Mouse (Mus musculus) heart, adult 11 months (tissue): ENCODE results near the gene 6030408B16Rik.
A peak's percentile ranks its signal among the peaks of the same experiment; 100 is the strongest.

ENCODE experiments used
- DNase-seq: peaks from one replicate; pipeline ENCODE4 v3.0.0; 2022

Gene 6030408B16Rik

GRCm38 (mm10) chr15:101298550-101298949 is 5.5 kb downstream of the 6030408B16Rik start:
- peak; percentile 92 for DNase-seq

GRCm38 (mm10) chr15:101299480-101299960 is 6.5 kb downstream of the 6030408B16Rik start:
- DNase-seq, result peak; percentile 98

DNA sequence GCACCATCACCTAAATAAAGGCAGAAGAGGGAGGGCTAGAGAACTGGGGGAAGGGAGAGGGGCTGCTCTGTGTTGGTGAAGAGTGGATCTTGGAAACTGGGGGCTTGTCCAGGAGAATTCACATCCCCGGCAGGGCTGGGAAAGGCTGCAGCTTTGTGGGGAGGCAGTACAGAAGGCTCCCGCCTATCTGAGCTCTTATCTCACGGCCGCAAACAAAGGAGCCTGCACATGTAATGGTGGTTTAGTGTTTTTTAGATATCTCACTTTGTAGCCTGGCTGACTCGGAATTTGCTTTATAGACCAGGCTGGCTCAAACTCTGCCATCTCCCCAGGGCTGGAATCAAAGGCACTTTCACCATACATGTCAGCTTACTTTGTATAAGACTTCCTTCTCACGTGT is 7.1 kb downstream of the 6030408B16Rik start:
- DNase-seq, result no peak

- DNase-seq, result no peak
Observed at GRCm38 (mm10) chr15:101302201-101302600, 9.2 kb downstream of the 6030408B16Rik start.

DNA sequence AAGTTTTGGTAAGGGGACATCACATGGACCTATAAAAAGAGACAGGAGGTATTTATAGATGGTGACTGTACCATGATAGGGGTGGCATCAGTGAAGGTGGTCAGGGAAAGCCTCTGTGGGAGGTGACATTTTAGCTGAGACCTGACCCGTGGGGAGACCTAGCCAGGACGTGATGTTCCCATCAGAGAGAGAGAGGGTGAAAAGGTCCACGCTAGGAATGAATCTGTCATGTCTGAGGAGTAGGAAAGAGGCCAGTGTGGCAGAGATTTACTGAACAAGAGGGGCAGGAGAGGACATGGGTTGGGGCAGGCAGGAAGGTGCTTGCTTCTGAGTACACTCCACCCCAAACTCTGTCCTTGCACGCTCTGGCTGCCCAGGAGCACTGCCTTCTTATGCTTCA is 10.8 kb downstream of the 6030408B16Rik start:
- DNase-seq, result no peak

GRCm38 (mm10) chr15:101306459-101306858 is 13.4 kb downstream of the 6030408B16Rik start:
- no peak for DNase-seq

DNA sequence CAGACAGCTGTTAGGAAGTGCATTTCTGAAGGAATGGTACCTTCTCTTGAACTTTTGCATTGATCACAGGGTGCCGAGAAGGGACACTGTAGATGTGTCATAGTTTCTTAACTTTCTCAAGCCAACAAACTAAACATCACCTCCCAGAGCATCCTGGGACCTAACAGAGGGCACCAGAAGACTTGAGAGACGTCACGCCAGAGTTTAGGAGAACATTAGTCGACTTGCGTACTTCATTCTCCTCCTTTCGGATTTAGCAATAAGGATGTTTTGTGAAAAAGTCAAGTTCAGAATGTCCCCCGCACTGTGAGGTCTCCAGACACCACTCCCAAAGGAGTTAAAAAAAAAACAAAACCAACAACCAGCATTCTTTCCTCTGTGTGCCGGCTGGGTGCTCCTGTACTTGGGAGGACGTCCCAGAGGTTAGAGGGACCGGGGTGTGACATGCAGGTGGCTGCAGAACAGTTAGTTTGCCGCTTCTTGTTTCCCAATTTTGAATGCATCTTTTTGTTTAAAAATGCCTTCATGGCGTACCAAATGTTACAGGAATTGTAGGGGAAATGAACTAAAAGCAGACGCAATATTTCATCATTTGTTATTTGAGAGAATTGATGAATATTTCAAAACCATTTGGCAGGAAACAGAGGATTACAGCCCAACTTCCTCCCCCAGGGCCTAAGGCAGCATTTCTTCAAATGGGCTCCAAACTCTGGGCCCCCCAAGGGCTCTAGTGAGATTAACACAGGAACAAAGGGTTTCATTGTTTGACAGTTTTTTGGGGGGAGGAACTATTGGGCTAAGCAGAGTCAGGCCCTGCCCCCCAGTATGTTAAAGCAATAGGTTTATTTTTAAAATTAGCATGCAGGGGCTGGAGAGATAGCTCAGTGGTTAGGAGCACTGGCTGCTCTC is 15.7 kb downstream of the 6030408B16Rik start:
- peak; percentile 97 for DNase-seq

GRCm38 (mm10) chr15:101309493-101309892 is 16.5 kb downstream of the 6030408B16Rik start:
- DNase-seq, result no peak

- peak; percentile 95 for DNase-seq
Observed at GRCm38 (mm10) chr15:101311087-101311770, 18.2 kb downstream of the 6030408B16Rik start.

DNA sequence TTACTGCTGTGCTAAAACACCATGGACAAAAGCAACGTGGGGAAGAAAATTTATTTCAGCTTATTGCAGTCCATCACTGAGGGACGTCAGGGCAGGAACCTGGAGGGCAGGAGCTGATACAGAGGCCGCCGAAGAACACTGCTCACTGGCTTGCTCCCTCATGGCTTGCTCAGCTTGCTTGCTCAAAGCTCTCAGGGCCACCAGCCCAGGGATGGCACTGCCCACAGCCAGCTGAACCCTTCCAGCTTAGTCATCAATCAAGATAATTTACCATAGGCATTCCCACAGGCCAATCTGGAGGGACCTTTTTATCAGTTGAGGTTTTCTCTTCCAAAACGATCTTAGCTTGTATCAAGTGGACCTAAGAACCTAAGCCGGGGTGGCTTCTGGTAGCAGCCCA is 19.0 kb downstream of the 6030408B16Rik start:
- DNase-seq, result no peak

DNA sequence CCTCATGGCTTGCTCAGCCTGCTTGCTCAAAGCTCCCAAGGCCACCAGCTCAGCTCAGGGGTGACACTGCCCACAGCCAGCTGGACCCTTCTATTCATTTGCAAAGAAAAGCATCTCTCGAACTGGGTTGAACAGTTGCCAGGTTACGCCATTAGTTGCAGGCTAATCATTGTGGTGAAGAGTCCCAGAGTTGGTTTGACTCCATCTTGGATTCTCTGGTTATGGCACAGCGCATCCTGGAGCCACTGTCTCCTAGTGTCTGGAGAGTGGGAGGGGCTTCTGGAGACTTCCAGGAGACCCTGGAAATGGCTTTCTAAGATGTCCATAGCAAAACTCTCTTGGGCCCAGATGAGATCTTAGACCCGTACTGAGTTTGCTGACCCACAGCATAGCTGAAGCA is 22.4 kb downstream of the 6030408B16Rik start:
- DNase-seq, result no peak

DNA sequence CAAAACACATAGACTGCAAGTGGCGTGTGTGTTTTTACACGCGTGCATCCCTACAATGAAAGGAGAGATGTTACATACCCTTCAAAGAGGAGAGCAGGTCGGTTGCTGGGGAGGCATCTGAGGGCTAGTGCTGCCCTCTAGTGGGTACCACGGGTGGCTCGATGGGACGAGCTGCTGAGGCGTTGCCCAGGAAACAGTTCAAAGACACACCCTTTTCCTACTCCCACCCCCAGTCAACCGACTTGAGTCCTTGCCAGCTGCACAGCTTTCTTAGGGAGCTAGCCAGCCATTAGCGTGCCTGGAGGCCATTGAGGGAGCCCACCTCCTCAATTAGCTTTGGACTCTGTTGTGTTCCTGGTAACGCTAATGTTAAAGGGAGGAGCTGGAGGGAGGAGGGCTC is 22.8 kb downstream of the 6030408B16Rik start:
- peak; percentile 99 for DNase-seq

DNA sequence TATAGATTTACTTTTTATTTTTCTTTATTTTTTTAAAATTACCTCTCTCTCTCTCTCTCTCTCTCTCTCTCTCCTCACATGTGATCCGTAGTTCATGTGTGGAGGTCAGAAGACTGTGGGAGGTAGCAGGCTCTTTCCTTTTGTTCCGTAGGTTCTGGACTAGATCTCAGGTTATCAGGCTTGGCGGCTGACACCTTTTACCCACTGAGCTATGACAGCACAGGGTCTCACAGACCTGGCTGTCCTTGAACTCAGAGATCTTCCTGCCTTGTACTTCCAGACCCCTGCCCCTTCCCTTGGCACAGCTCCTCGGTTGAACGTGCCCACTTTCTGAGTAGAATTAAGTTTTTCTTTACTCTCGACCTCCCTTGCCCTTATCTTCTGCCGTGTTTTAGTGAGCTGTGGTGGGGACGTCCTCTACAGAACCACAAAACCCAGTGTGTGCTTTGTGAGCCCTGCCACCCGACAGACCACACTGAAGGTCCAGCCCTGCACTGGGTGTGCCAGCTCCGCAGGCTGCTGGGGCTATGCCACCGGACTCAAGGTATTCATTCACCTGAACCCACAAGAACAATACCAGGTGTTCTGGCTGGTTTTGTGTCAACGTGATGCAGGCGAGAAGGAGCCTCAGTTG is 23.4 kb downstream of the 6030408B16Rik start:
- DNase-seq, result peak; percentile 94

DNA sequence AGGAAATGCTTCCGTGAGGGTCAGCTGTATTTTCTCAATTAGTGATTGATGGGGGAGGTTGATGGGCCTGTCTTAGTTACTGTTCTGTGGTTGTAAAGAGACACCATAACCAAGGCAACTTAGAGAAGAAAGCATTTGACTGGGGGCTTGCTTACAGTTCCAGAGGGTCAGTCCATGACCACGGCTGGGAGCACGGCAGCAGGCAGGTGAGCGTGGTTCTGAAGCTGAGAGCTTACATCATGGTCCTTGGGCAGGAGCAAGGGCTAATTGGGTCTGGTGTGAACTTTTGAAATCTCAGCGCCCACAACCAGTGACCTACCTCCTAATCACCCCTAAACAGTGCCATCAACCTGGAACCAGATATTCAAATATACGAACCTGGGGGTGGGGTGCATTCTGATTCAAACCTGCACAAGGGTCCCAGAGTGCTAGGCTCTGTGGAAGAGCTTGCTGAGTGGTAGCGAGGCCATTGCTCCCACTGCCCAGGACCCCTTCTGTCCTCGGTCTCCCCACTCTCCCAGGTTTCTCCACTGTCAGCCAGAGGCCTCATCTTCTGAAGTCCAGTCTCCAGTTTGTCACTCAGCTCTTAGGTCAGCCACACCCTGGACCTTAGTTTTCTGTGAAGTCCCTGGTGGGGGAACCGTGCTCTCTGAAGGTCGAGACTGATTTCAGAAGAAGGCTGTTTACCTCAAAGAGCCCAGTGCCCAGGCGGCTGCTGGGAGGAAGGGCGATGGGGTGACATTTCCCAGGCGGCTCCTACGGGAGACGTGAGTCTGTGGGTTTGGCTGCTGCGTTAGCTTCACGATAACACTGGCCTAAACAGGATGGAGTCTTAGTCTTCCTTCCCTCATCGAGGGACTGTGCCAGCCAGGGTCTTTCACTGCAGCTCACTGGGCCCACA is 24.2 kb downstream of the 6030408B16Rik start:
- peak; percentile 94 for DNase-seq

DNA sequence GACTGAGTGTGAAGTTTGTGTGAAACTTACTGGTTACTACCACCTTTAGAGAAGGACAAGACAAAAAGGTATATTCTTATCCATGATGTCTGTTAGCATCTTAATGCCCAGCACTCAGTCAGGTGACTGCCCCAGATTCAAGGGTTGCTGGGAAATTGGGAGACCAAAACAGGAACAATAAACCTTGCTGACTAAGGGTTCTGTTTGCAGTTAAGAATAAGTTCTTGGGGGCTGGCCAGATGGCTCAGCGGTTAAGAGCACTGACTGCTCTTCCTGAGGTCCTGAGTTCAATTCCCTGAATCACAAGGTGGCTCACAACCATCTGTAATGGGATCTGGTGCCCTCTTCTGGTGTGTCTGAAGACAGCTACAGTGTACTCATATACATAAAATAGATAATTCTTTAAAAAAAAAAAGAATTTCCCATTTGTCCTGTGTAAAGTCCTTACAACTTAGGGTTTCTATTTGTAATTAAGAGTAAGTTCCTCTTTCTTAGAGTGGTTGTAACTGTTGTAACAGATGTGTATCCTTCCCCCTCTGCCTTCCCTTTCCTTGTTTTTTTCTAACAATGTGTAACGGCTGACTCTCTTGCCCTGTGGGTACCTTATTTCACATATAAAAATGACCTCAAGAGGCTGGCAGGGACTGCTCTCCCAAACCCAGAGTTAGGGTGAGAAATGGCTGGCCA is 24.9 kb downstream of the 6030408B16Rik start:
- no peak for DNase-seq

- peak; percentile 96 for DNase-seq
Observed at GRCm38 (mm10) chr15:101318889-101319765, 26.1 kb downstream of the 6030408B16Rik start.

GRCm38 (mm10) chr15:101320010-101320617 is 27.1 kb downstream of the 6030408B16Rik start:
- peak; percentile 94 for DNase-seq

- DNase-seq, result peak; percentile 97
Observed at GRCm38 (mm10) chr15:101320618-101321041, 27.6 kb downstream of the 6030408B16Rik start.

GRCm38 (mm10) chr15:101321126-101321525 is 28.1 kb downstream of the 6030408B16Rik start:
- peak; percentile 92 for DNase-seq

GRCm38 (mm10) chr15:101322106-101322505 is 29.1 kb downstream of the 6030408B16Rik start:
- DNase-seq, result peak; percentile 86
